Mouse (Mus musculus): Measurements from ENCODE around the gene Sh3pxd2b. TPM values are rescaled to one million over a fixed set of nuclear protein-coding genes. Genes with fewer than 3 reads are reported as not detected.
"Not testable (repeated sequence)": the region's sequence is repeated elsewhere in the genome, so short reads cannot be mapped to it uniquely, and the experiment has no call there.

Sh3pxd2b gene
- 21.3 and 23.1 TPM in 2 replicates for polyA plus RNA-seq (2014; fragmentation: Nextera tagmentation; extraction: Ambion mirVana)

DNA sequence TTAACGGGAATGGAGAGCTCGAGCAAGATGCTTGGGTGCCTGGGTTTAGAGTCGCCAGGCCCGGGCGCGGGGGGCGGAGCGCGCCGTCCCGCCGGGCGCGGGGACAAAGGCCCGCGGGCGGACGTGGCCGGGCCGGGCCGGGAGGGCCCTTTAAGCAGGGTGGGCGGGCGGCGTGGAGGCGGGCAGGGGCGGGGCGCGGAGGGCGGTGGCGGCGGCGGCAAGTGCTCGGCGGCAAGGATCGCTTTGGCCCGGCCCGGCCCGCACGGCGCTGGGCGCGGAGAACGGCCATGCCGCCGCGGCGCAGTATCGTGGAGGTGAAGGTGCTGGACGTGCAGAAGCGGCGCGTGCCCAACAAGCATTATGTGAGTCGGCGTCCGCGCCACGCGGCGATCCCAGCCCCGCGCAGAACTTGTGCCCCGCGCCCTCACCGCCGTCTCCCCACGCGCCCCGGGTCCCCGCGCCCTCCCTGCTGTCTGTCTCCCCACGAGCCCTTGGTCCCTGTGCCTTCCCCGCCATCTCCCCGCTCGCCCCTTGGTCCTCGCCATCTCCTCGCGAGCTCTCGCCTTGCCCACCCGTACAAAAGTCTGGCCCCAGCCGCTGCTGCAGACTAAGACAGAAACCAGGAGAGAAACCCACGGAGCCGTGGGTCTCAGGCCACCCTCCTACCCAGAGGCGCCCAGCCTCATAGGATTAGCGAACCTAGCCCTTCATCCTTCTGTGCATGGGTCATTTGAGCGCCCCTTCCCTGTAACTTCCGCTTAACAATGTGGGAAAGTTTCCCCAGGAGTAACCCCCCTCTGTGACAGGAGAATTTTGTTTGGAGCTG lies at the start of gene Sh3pxd2b:
Sh3pxd2b (plus strand) TSS at position 214 of the 826 bp plus-strand sequence.
- H3K36me3 ChIP-seq (ENCODE audit: control insufficient read depth, insufficient read depth, low read length) = no peaks in the 10 kb centered on the region
- H3K9me3 ChIP-seq (ENCODE audit: control insufficient read depth, low read length) = no peaks in the 10 kb centered on the region
- peak within 1 kb of the TSS; percentile 95 for H3K9ac ChIP-seq (replicated peaks; ENCODE audit: low read depth, low read length)
- peak; percentile 79 for ATAC-seq (ENCODE audit: low read depth)
- H3K27ac ChIP-seq (ENCODE audit: low read depth, low read length) = peak within 1 kb of the TSS; percentile 73
- H3K27me3 ChIP-seq (ENCODE audit: control insufficient read depth, insufficient read depth, low read length) = no peaks in the 10 kb centered on the region
- peak within 1 kb of the TSS; percentile 78 for H3K4me3 ChIP-seq (ENCODE audit: low read depth, low read length)
- WGBS = under 1% methylated on average over 61 of the region's 86 CpGs
- peak within 1 kb of the TSS; percentile 93 for H3K4me2 ChIP-seq (ENCODE audit: low read depth, low read length)
- peaks cover 22% of the 10 kb centered on the region for H3K4me1 ChIP-seq (ENCODE audit: control insufficient read depth, insufficient read depth, low read length)

DNA sequence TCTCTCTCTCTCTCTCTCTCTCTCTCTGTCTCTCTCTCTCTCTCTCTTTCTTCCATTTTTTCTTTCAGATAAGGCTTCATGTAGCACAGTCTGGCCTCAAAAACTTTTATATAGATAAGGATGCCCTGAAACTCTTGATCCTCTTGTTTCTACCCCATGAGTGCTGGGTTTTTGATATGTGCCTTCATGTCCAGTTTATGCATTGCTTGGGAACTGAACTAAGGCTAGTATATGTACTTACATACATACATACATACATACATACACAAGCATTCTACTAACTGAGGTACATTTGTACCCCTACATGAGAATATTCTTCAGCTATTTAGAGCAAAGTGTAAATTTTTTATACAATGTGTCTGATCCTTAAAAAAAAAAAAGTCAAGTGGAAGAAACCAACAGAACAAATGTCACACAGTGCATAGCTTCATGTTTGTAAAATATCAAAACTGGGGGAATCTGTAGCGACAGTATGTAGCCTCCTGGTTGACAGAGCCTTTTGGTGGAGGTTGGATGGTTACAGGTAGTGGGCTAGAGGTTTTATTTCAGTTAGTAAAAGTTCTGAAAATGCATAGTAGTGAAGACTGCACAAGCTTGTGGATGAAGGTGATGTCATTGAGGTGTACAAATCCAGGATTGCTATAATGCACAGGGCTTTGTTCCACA lies 49.6 kb upstream of the Sh3pxd2b start:
- Histone ChIP-seq H3K9ac (replicated peaks; ENCODE audit: low read depth, low read length) (no peak overlapping the region), H3K4me1 (ENCODE audit: control insufficient read depth, insufficient read depth, low read length) (no peaks in the 10 kb centered on the region)

DNA sequence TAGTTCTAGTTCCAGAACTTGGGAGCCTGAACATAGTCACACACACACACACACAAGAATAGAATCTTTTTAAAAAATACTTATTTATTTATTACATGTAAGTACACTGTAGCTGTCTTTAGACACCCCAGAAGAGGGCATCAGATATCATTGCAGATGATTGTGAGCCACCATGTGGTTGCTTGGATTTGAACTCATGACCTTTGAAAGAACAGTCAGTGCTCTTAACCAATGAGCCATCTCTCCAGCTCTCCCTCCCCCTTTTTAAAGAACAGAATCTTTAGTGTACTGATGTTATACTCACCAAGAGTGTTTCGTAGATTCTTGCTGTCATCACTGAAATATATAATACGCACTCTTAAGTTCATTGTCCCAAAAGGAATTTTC lies 49.1 kb upstream of the Sh3pxd2b start:
- H3K36me3 ChIP-seq (ENCODE audit: control insufficient read depth, insufficient read depth, low read length) = no peaks in the 10 kb centered on the region
- no peaks in the 10 kb centered on the region for H3K27me3 ChIP-seq (ENCODE audit: control insufficient read depth, insufficient read depth, low read length)
- H3K9ac ChIP-seq (replicated peaks; ENCODE audit: low read depth, low read length) = no peak overlapping the region
- H3K4me2 ChIP-seq (ENCODE audit: low read depth, low read length) = no peak overlapping the region
- no peaks in the 10 kb centered on the region for H3K4me1 ChIP-seq (ENCODE audit: control insufficient read depth, insufficient read depth, low read length)
- WGBS = 99% methylated on average over 2 of the region's 2 CpGs
- no peak overlapping the region for H3K4me3 ChIP-seq (ENCODE audit: low read depth, low read length)
- H3K9me3 ChIP-seq (ENCODE audit: control insufficient read depth, low read length) = no peaks in the 10 kb centered on the region
- ATAC-seq (ENCODE audit: low read depth) = no peak
- no peak overlapping the region for H3K27ac ChIP-seq (ENCODE audit: low read depth, low read length)

More for the DNA sequence above, 49.6 kb upstream of the Sh3pxd2b start:
- Histone ChIP-seq H3K36me3 (ENCODE audit: control insufficient read depth, insufficient read depth, low read length) (no peaks in the 10 kb centered on the region), H3K4me3 (ENCODE audit: low read depth, low read length) (no peak overlapping the region), H3K4me2 (ENCODE audit: low read depth, low read length) (no peak overlapping the region), H3K27me3 (ENCODE audit: control insufficient read depth, insufficient read depth, low read length) (no peaks in the 10 kb centered on the region), H3K9me3 (ENCODE audit: control insufficient read depth, low read length) (no peaks in the 10 kb centered on the region), H3K27ac (ENCODE audit: low read depth, low read length) (no peak overlapping the region)
- no peak for ATAC-seq (ENCODE audit: low read depth)
- 97% methylated on average over 1 of the region's 1 CpGs for WGBS

DNA sequence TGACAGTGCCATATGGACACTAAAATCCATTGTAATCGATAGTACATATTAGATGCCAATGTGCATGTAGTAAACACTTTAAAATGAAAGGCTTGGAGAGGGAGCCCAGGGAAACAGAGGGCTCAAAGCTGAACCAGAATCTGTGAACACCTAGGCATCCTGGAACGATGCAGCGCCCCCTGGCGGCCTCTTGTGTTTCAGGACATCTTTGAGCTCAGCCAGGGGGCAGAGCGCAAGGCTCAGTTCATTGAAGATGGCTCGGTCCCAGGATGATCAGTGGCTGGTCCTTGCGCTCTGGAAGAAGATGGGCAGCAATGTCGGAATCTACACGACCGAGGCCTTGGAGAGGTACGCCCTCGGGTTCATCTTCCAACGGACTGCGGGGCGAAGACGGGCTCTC lies 47.8 kb upstream of the Sh3pxd2b start, which contains the start of gene Hbq1a:
Hbq1a (plus strand) TSS at position 205 of the 400 bp plus-strand sequence.
- H3K9me3 ChIP-seq (ENCODE audit: control insufficient read depth, low read length); H3K4me3 ChIP-seq (ENCODE audit: low read depth, low read length); H3K4me1 ChIP-seq (ENCODE audit: control insufficient read depth, insufficient read depth, low read length); H3K27ac ChIP-seq (ENCODE audit: low read depth, low read length); H3K36me3 ChIP-seq (ENCODE audit: control insufficient read depth, insufficient read depth, low read length); H3K27me3 ChIP-seq (ENCODE audit: control insufficient read depth, insufficient read depth, low read length); H3K9ac ChIP-seq (replicated peaks; ENCODE audit: low read depth, low read length): not testable (repeated sequence)
- H3K4me2 ChIP-seq (ENCODE audit: low read depth, low read length) = peak within 1 kb of the TSS; percentile 44
- WGBS = 5% methylated on average over 16 of the region's 16 CpGs
- ATAC-seq (ENCODE audit: low read depth) = peak; percentile 80; the same call in 1 of the 2 replicates

DNA sequence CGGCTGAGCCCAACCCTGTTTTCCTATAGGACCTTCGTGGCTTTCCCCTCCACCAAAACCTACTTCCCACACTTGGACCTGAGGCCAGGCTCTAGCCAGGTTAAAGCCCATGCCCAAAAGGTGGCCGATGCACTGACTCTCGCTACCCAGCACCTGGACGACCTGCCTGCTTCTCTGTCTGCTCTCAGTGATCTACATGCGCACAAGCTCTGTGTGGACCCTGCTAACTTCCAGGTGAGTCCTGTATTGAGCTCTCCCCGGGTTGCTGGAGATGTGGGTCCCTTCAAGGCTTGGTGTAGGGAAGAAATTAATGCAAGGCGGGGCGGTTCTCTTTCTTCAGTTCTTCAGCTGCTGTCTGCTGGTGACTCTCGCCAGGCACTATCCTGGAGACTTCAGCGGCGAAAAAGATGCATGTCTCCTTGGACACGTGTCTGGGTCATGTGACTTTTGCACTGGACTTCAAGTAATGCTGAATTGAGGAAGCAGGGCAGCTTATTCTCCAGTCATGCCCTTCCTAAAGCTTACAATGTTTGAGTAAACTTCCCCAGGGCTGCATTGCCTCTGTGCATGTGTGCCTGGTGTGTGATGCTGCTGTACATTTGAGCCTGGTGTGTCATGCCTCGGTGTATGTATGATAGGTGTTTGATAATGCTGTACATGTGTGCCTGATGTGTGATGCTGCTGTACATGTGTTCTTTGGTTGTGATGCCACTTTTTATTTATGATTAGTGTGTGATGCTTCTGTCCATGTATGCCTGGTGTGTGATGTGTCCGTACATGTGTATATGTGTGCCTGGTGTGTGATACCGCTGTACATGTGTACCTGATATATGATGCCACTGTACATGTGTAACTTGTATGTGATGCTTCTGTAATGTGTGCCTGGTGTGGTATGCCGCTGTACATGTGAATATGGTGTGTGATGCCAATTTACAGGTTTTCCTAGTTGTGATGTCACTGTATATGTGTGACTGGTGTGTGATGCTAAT lies 47.0 kb upstream of the Sh3pxd2b start:
- Histone ChIP-seq H3K4me3 (ENCODE audit: low read depth, low read length) (no peak overlapping the region), H3K9ac (replicated peaks; ENCODE audit: low read depth, low read length) (no peak overlapping the region), H3K36me3 (ENCODE audit: control insufficient read depth, insufficient read depth, low read length) (no peaks in the 10 kb centered on the region), H3K27me3 (ENCODE audit: control insufficient read depth, insufficient read depth, low read length) (no peaks in the 10 kb centered on the region), H3K4me2 (ENCODE audit: low read depth, low read length) (peak overlapping the region; percentile 44), H3K9me3 (ENCODE audit: control insufficient read depth, low read length) (no peaks in the 10 kb centered on the region), H3K27ac (ENCODE audit: low read depth, low read length) (no peak overlapping the region), H3K4me1 (ENCODE audit: control insufficient read depth, insufficient read depth, low read length) (no peaks in the 10 kb centered on the region)
- no peak for ATAC-seq (ENCODE audit: low read depth)
- 53% methylated on average over 14 of the region's 17 CpGs for WGBS

DNA sequence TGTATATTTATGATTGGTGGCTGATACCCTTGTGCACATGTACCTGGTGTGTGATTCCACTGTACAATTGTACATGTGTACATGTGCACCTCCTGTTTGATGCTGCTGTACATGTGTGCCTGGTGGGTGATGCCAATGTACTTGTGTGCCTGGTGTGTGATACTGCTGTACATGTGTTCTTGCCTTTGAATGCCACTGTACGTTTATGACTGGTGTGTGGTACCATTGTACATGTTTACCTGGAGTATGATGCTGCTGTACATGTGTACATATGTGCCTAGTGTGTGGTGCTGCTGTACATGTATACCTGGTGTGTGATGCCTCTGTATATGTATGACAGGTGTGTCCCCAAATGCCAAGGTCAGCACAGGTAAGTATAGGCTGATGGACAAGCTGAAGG lies 46.1 kb upstream of the Sh3pxd2b start:
- H3K36me3 ChIP-seq (ENCODE audit: control insufficient read depth, insufficient read depth, low read length) = no peaks in the 10 kb centered on the region
- H3K4me2 ChIP-seq (ENCODE audit: low read depth, low read length) = no peak overlapping the region
- WGBS = 91% methylated on average over 1 of the region's 1 CpGs
- H3K9ac ChIP-seq (replicated peaks; ENCODE audit: low read depth, low read length) = no peak overlapping the region
- no peaks in the 10 kb centered on the region for H3K4me1 ChIP-seq (ENCODE audit: control insufficient read depth, insufficient read depth, low read length)
- no peak for ATAC-seq (ENCODE audit: low read depth)
- H3K9me3 ChIP-seq (ENCODE audit: control insufficient read depth, low read length) = no peaks in the 10 kb centered on the region
- no peaks in the 10 kb centered on the region for H3K27me3 ChIP-seq (ENCODE audit: control insufficient read depth, insufficient read depth, low read length)
- H3K4me3 ChIP-seq (ENCODE audit: low read depth, low read length) = no peak overlapping the region
- H3K27ac ChIP-seq (ENCODE audit: low read depth, low read length) = no peak overlapping the region

DNA sequence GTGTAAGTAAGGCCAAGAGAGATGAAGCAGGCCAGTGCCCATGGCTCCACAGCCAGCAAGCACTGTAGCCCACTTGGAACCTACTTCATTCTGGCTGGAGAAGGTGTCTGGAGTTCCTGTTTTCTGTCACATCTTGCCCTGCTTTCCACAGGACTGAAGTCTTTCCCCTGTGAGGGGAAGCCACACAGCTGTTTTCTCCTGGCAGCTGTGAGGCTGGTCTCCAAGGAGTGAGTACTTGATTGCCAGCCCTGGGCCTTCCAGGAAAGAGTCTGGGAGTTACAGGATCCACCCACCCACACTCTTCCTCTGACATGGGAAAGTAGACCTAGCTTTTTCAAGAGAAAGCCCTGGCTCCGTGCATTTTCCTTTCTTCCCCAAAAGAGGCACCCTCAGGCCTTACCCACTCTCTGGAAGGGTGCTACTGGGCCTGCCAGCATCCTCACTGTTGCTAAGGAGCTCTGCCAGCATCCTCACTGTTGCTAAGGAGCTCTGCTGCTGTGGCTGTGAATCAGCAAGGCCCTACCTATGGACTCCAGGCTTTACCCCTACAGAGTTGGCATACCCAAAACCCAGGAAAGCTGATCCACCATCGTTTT lies 44.7 kb upstream of the Sh3pxd2b start:
- Histone ChIP-seq H3K4me2 (ENCODE audit: low read depth, low read length) (no peak overlapping the region), H3K4me3 (ENCODE audit: low read depth, low read length) (no peak overlapping the region), H3K4me1 (ENCODE audit: control insufficient read depth, insufficient read depth, low read length) (no peaks in the 10 kb centered on the region), H3K36me3 (ENCODE audit: control insufficient read depth, insufficient read depth, low read length) (no peaks in the 10 kb centered on the region), H3K9ac (replicated peaks; ENCODE audit: low read depth, low read length) (no peak overlapping the region), H3K27ac (ENCODE audit: low read depth, low read length) (no peak overlapping the region), H3K27me3 (ENCODE audit: control insufficient read depth, insufficient read depth, low read length) (no peaks in the 10 kb centered on the region), H3K9me3 (ENCODE audit: control insufficient read depth, low read length) (no peaks in the 10 kb centered on the region)
- ATAC-seq (ENCODE audit: low read depth) = no peak
- 53% methylated on average over 2 of the region's 2 CpGs for WGBS

DNA sequence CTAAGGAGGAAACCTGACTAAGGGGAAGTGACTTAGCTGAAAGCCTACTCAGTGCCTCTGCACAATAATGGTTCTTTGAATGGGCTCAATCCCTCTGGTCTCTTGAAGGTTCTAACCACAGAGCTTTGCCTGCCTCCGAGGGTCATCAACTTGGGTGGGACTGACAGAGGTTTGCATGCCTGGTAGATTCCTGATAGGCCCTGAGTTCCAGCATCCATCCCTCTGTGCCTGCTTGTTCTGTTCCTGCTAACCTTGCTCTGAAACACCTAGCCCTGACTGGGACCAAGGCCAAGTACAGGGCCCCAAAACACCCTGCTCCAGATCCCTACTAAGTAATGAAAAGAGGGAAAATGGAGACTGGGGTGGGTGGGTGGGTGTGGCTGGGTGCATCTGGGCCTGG lies 44.2 kb upstream of the Sh3pxd2b start:
- no peak overlapping the region for H3K4me2 ChIP-seq (ENCODE audit: low read depth, low read length)
- H3K9ac ChIP-seq (replicated peaks; ENCODE audit: low read depth, low read length) = no peak overlapping the region
- H3K4me1 ChIP-seq (ENCODE audit: control insufficient read depth, insufficient read depth, low read length) = no peaks in the 10 kb centered on the region
- H3K27me3 ChIP-seq (ENCODE audit: control insufficient read depth, insufficient read depth, low read length) = no peaks in the 10 kb centered on the region
- ATAC-seq (ENCODE audit: low read depth) = no peak
- no peak overlapping the region for H3K4me3 ChIP-seq (ENCODE audit: low read depth, low read length)
- H3K9me3 ChIP-seq (ENCODE audit: control insufficient read depth, low read length) = no peaks in the 10 kb centered on the region
- 77% methylated on average over 1 of the region's 1 CpGs for WGBS
- no peak overlapping the region for H3K27ac ChIP-seq (ENCODE audit: low read depth, low read length)
- H3K36me3 ChIP-seq (ENCODE audit: control insufficient read depth, insufficient read depth, low read length) = no peaks in the 10 kb centered on the region
